Mouse (Mus musculus) intestine, embryonic 16.5 days (tissue): ENCODE measurements at regions not wholly inside any gene's neighbourhood (a gene's known extent, or its start where the extent isn't known, plus 50 kb on each side); places are given as distances from the start of the nearest gene placed in this dataset.

Experiments
- ATAC-seq: fragments of 200-750 bp; cut with Nextera tagmentation; 2 replicates; pipeline ENCODE4 v1.8.0; 2017; ENCODE audit warnings: moderate TSS enrichment, moderate library complexity
- H3K27ac ChIP-seq: fragments of 300-500 bp; sonication (generic); 2 replicates; pipeline ENCODE4 v1.5.1; 2014; ENCODE audit warnings: mild to moderate bottlenecking, low read length
- H3K27me3 ChIP-seq: fragments of 300-500 bp; sonication (generic); replicated peaks from 2 replicates; pipeline ENCODE4 v1.6.1; 2014; ENCODE audit warnings: low read length, control low read depth, mixed read lengths; ENCODE audit not compliant: control insufficient read depth, insufficient read depth
- H3K36me3 ChIP-seq: fragments of 300-500 bp; sonication (generic); 2 replicates; pipeline ENCODE4 v1.6.1; 2014; ENCODE audit warnings: low read length, control low read depth; ENCODE audit not compliant: control insufficient read depth, insufficient read depth
- H3K4me1 ChIP-seq: fragments of 300-500 bp; sonication (generic); 2 replicates; pipeline ENCODE4 v1.6.1; 2014; ENCODE audit warnings: low read length, control low read depth, mixed read lengths; ENCODE audit not compliant: control insufficient read depth, insufficient read depth
- H3K4me2 ChIP-seq: fragments of 300-500 bp; sonication (generic); 2 replicates; pipeline ENCODE4 v1.6.1; 2014; ENCODE audit warnings: low read depth, low read length, control low read depth
- H3K4me3 ChIP-seq: fragments of 300-500 bp; sonication (generic); 2 replicates; pipeline ENCODE4 v1.5.1; 2014; ENCODE audit warnings: mild to moderate bottlenecking, low read length
- H3K9ac ChIP-seq: fragments of 300-500 bp; sonication (generic); 2 replicates; pipeline ENCODE4 v1.6.1; 2014; ENCODE audit warnings: low read depth, low read length
- H3K9me3 ChIP-seq: fragments of 300-500 bp; sonication (generic); 2 replicates; pipeline ENCODE4 v1.6.1; 2016; ENCODE audit warnings: low read length, control low read depth; ENCODE audit not compliant: control insufficient read depth
- WGBS: fragments of 180-500 bp; shearing (Covaris S2); extraction: QIAGEN DNeasy Blood & Tissue Kit; methylation state at CpG from one replicate; pipeline ENCODE4 v1.1.7; 2014; 5-methylcytosine and 5-hydroxymethylcytosine counted together

- no peak for ATAC-seq
- Histone ChIP-seq H3K4me2 (no peak overlapping the region), H3K9ac (no peak overlapping the region), H3K27me3 (no peaks in the 10 kb centered on the region), H3K9me3 (peaks cover 2% of the 10 kb centered on the region; the same call in 1 of the 2 replicates), H3K4me3 (no peak overlapping the region), H3K36me3 (no peaks in the 10 kb centered on the region), H3K27ac (no peak overlapping the region), H3K4me1 (peaks cover 6% of the 10 kb centered on the region; the same call in 1 of the 2 replicates)
- WGBS, result 78% methylated on average over 3 of the region's 3 CpGs
These were observed 172.6 kb upstream of the Dapk1 start for GRCm38 (mm10) chr13:60429148-60429547.

- Histone ChIP-seq H3K9me3 (peaks cover 2% of the 10 kb centered on the region; the same call in 1 of the 2 replicates), H3K4me3 (no peak overlapping the region), H3K36me3 (no peaks in the 10 kb centered on the region), H3K9ac (no peak overlapping the region), H3K4me2 (no peak overlapping the region), H3K4me1 (peaks cover 6% of the 10 kb centered on the region; the same call in 1 of the 2 replicates), H3K27me3 (no peaks in the 10 kb centered on the region), H3K27ac (no peak overlapping the region)
- 82% methylated on average over 8 of the region's 8 CpGs for WGBS
- no peak for ATAC-seq
These were observed 170.3 kb upstream of the Dapk1 start for GRCm38 (mm10) chr13:60431412-60431811.

- no peaks in the 10 kb centered on the region for H3K27me3 ChIP-seq
- peak overlapping the region; percentile 77 for H3K27ac ChIP-seq
- H3K36me3 ChIP-seq, result no peaks in the 10 kb centered on the region
- H3K4me3 ChIP-seq, result no peak overlapping the region
- no peak overlapping the region for H3K4me2 ChIP-seq
- ATAC-seq, result 0 out of 2 replicates have a peak, but pooled peaks have one; percentile 16
- H3K9me3 ChIP-seq, result peaks cover 2% of the 10 kb centered on the region; the same call in 1 of the 2 replicates
- H3K9ac ChIP-seq, result no peak overlapping the region
- 66% methylated on average over 11 of the region's 11 CpGs for WGBS
- H3K4me1 ChIP-seq, result no peaks in the 10 kb centered on the region
These were observed 167.2 kb upstream of the Dapk1 start for GRCm38 (mm10) chr13:60434221-60435210.

GRCm38 (mm10) chr13:60435333-60435732 lies 166.4 kb upstream of the Dapk1 start:
- ATAC-seq, result peak; percentile 60
- Histone ChIP-seq H3K36me3 (no peaks in the 10 kb centered on the region), H3K9ac (no peak overlapping the region), H3K9me3 (peaks cover 2% of the 10 kb centered on the region; the same call in 1 of the 2 replicates), H3K4me2 (no peak overlapping the region), H3K27ac (peak overlapping the region; percentile 60), H3K4me3 (no peak overlapping the region), H3K27me3 (no peaks in the 10 kb centered on the region), H3K4me1 (no peaks in the 10 kb centered on the region)
- 28% methylated on average over 5 of the region's 5 CpGs for WGBS

- Histone ChIP-seq H3K9ac (no peak overlapping the region), H3K4me1 (peaks cover 5% of the 10 kb centered on the region; the same call in 1 of the 2 replicates), H3K4me3 (no peak overlapping the region), H3K36me3 (no peaks in the 10 kb centered on the region), H3K27me3 (no peaks in the 10 kb centered on the region), H3K9me3 (no peaks in the 10 kb centered on the region), H3K4me2 (no peak overlapping the region), H3K27ac (no peak overlapping the region)
- no peak for ATAC-seq
- 91% methylated on average over 2 of the region's 2 CpGs for WGBS
These were observed 163.6 kb upstream of the Dapk1 start for GRCm38 (mm10) chr13:60438177-60438576.

GRCm38 (mm10) chr13:60440586-60440985 lies 161.2 kb upstream of the Dapk1 start:
- H3K9ac ChIP-seq, result no peak overlapping the region
- H3K27ac ChIP-seq, result no peak overlapping the region
- H3K4me2 ChIP-seq, result no peak overlapping the region
- no peak for ATAC-seq
- H3K4me3 ChIP-seq, result no peak overlapping the region
- peaks cover 5% of the 10 kb centered on the region; the same call in 1 of the 2 replicates for H3K4me1 ChIP-seq
- no peaks in the 10 kb centered on the region for H3K27me3 ChIP-seq
- WGBS, result 38% methylated on average over 3 of the region's 3 CpGs
- H3K9me3 ChIP-seq, result no peaks in the 10 kb centered on the region
- no peaks in the 10 kb centered on the region for H3K36me3 ChIP-seq

GRCm38 (mm10) chr13:60445164-60445563 lies 156.6 kb upstream of the Dapk1 start:
- Histone ChIP-seq H3K4me1 (peaks cover 5% of the 10 kb centered on the region; the same call in 1 of the 2 replicates), H3K27ac (no peak overlapping the region), H3K27me3 (no peaks in the 10 kb centered on the region), H3K4me3 (no peak overlapping the region), H3K4me2 (no peak overlapping the region), H3K9me3 (no peaks in the 10 kb centered on the region), H3K9ac (no peak overlapping the region), H3K36me3 (no peaks in the 10 kb centered on the region)
- no peak for ATAC-seq
- 63% methylated on average over 5 of the region's 5 CpGs for WGBS

- H3K4me1 ChIP-seq, result no peaks in the 10 kb centered on the region
- H3K9ac ChIP-seq, result no peak overlapping the region
- no peaks in the 10 kb centered on the region for H3K36me3 ChIP-seq
- H3K9me3 ChIP-seq, result no peaks in the 10 kb centered on the region
- no peak for ATAC-seq
- H3K27ac ChIP-seq, result no peak overlapping the region
- no peaks in the 10 kb centered on the region for H3K27me3 ChIP-seq
- H3K4me2 ChIP-seq, result no peak overlapping the region
- H3K4me3 ChIP-seq, result no peak overlapping the region
- WGBS, result 56% methylated on average over 5 of the region's 5 CpGs
These were observed 154.8 kb upstream of the Dapk1 start for GRCm38 (mm10) chr13:60446926-60447325.

GRCm38 (mm10) chr13:60450721-60451506 lies 150.8 kb upstream of the Dapk1 start:
- Histone ChIP-seq H3K9ac (no peak overlapping the region), H3K4me3 (no peak overlapping the region), H3K4me2 (no peak overlapping the region), H3K36me3 (no peaks in the 10 kb centered on the region), H3K9me3 (no peaks in the 10 kb centered on the region), H3K27me3 (no peaks in the 10 kb centered on the region), H3K27ac (no peak overlapping the region), H3K4me1 (peaks cover 7% of the 10 kb centered on the region; the same call in 1 of the 2 replicates)
- 64% methylated on average over 10 of the region's 10 CpGs for WGBS
- ATAC-seq, result no peak
